Mouse (Mus musculus): ENCODE measurements around the gene Rgs6.

DNA sequence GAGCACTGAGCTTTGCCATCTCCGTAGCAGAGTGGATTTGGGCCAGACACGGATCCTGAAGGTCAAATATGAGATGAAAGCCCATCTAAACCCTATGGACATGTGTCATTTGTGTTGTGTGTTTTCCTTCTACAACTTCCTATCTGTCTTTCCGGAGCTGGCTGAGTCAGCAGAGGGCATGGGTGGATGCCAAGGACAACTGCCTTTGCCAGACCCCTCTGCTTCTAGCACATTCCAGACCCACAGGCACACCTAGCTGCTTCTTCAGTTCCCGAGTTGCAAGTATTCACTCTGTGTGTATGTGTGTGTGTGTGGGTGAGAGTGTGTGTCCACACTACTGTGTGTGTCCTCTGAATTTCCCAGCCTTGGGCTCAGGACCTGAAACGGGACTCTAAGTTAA lies 547.9 kb downstream of the Rgs6 start:
- TF ChIP-seq CTCF (IDR thresholded peaks at IDR 0.05; ENCODE audit: low read depth) = no peak
- no peak for TF ChIP-seq EP300 (IDR thresholded peaks at IDR 0.05; ENCODE audit: low read depth)

All from liver, embryonic 14.5 days (tissue).